In the genomic region with DNA sequence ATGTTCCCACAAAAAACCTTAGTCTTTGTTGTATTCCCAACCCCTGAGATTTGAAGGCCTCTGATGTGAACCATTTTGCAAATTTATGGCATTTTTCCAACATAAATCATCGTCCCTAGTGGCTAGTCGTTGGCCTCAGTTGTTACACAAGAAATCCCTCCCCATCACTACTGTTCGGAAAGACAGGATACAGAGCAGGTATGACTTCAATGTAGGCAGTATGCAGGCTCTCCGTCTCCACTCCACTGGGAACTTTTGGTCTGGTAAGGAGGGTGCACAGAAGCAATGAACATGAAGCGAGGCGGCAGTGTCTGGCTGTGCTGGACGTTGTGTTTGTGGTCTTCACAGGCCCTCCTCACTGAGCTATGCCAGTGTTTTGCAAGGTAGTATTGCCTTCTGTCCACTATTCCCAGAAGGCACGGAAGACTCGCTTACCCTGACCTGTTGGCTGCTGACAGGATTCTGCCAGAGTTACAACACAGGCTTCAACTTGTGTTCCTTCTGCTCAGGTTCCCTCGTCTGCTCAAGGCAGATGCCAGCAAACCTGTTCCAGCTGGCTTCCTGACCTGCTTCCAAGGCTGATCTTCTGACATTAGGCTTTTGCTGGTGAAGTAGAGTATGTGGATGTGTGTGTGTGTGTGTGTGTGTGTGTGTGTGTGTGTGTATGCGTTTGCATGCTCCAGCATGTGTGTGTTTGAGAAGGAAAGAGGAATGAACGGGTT, we compare ENCODE assay signal across 13 mouse cellular contexts.
DNase-seq lines count a peak whose midpoint lies in the region; ATAC-seq and TF ChIP-seq lines count a peak whose summit lies in the region.
"Had no signal": no experiment of that assay in that cellular context is flagged by ENCODE, and none has a peak within 500 bp of the region (broad histone marks: within the 10 kb centered on the region; RNA-seq: fewer than 3 reads in every experiment).

No protein-coding gene starts in this region.

- no peaks in the 10 kb centered on the region for H3K36me3 ChIP-seq in liver, postnatal 0 days (replicated peaks; ENCODE audit: insufficient read depth, low read length)
- H3K36me3 ChIP-seq in embryonic facial prominence, embryonic 15.5 days: no peaks in the 10 kb centered on the region
- H3K36me3 ChIP-seq: forebrain, embryonic 10.5 days; G1E; midbrain, embryonic 12.5 days had no signal

- H3K4me3 ChIP-seq in liver, postnatal 0 days (ENCODE audit: low read depth, low read length): no peak overlapping the region
- H3K4me3 ChIP-seq in embryonic facial prominence, embryonic 15.5 days (replicated peaks): no peak overlapping the region
- H3K4me3 ChIP-seq: forebrain, embryonic 10.5 days; midbrain, embryonic 12.5 days had no signal

- no peak for TF ChIP-seq EP300 in liver, postnatal 0 days (IDR thresholded peaks at IDR 0.05; ENCODE audit: low read depth)

- no peak overlapping the region for H3K9ac ChIP-seq in liver, postnatal 0 days (replicated peaks)
- H3K9ac ChIP-seq in embryonic facial prominence, embryonic 15.5 days: no peak overlapping the region
- H3K9ac ChIP-seq: midbrain, embryonic 12.5 days had no signal

- peak; percentile 24 for DNase-seq in adrenal gland, adult 8-10 months
- DNase-seq in adrenal gland, adult 18-20 months (ENCODE audit: low spot score in 2 of 2): no peak
- DNase-seq in liver, postnatal 0 days: no peak
- no peak for DNase-seq in liver
- DNase-seq in lung, postnatal 36 days: peak; percentile 20
- no peak for DNase-seq in left cerebral cortex, adult 11 months (ENCODE audit: low spot score)
- DNase-seq in kidney, adult 9 months: no peak
- DNase-seq: right cerebral cortex, postnatal 4 days had no signal

- no peak overlapping the region for H3K4me2 ChIP-seq in liver, postnatal 0 days (ENCODE audit: low read depth, low read length)
- no peak overlapping the region for H3K4me2 ChIP-seq in embryonic facial prominence, embryonic 15.5 days (replicated peaks)
- H3K4me2 ChIP-seq: midbrain, embryonic 12.5 days had no signal

- H3K9me3 ChIP-seq in liver, postnatal 0 days (ENCODE audit: low read length): no peaks in the 10 kb centered on the region
- no peaks in the 10 kb centered on the region for H3K9me3 ChIP-seq in embryonic facial prominence, embryonic 15.5 days (replicated peaks)
- H3K9me3 ChIP-seq: forebrain, embryonic 10.5 days; G1E; midbrain, embryonic 12.5 days had no signal

- peak; percentile 17; the same call in 1 of the 2 replicates for ATAC-seq in liver, postnatal 0 days
- ATAC-seq in embryonic facial prominence, embryonic 15.5 days (ENCODE audit: insufficient number of reproducible peaks, low FRiP score, low TSS enrichment, low read depth): peak; percentile 57; the same call in 1 of the 2 replicates
- ATAC-seq: hindbrain, embryonic 16.5 days had no signal

- H3K27me3 ChIP-seq in liver, postnatal 0 days (ENCODE audit: insufficient read depth, low read length): no peaks in the 10 kb centered on the region
- H3K27me3 ChIP-seq in embryonic facial prominence, embryonic 15.5 days: no peaks in the 10 kb centered on the region
- H3K27me3 ChIP-seq: midbrain, embryonic 12.5 days had no signal

- H3K4me1 ChIP-seq in liver, postnatal 0 days (ENCODE audit: insufficient read depth): peaks cover 6% of the 10 kb centered on the region; the same call in 1 of the 2 replicates
- peaks cover 6% of the 10 kb centered on the region; the same call in 1 of the 2 replicates for H3K4me1 ChIP-seq in embryonic facial prominence, embryonic 15.5 days
- H3K4me1 ChIP-seq: forebrain, embryonic 10.5 days; midbrain, embryonic 12.5 days had no signal

- 62% methylated on average over 11 of the region's 12 CpGs for whole genome bisulfite sequencing in liver, postnatal 0 days (ENCODE audit: insufficient replicate concordance)
- 51% methylated on average over 12 of the region's 12 CpGs for WGBS in embryonic facial prominence, embryonic 15.5 days

- TF ChIP-seq CTCF in liver, postnatal 0 days (IDR thresholded peaks at IDR 0.05; ENCODE audit: low read depth): no peak

- no peak overlapping the region for H3K27ac ChIP-seq in liver, postnatal 0 days (ENCODE audit: low read depth)
- H3K27ac ChIP-seq in embryonic facial prominence, embryonic 15.5 days (replicated peaks): peak overlapping the region; percentile 40
- H3K27ac ChIP-seq: forebrain, embryonic 10.5 days; midbrain, embryonic 12.5 days had no signal

Comparison
In these comparisons a context has a peak if more than half of its experiments do, and no peak if none do; other contexts are left out.
1. DNase-seq: peak in adrenal gland, adult 8-10 months (single experiment) and lung, postnatal 36 days (single experiment); none in adrenal gland, adult 18-20 months (0 of 2), liver, postnatal 0 days (single experiment), liver (single experiment), left cerebral cortex, adult 11 months (single experiment) and kidney, adult 9 months (single experiment).